Comparison of ENCODE assay signal across 8 mouse cellular contexts in genomic region chr17:70817862-70818451, GRCm38 (mm10). TPM values are rescaled to one million over a fixed set of nuclear protein-coding genes. Genes with fewer than 3 reads are reported as not detected.
DNase-seq lines count a peak whose midpoint lies in the region; ATAC-seq and TF ChIP-seq lines count a peak whose summit lies in the region.

No protein-coding gene starts in this region.

- H3K4me3 ChIP-seq in kidney, embryonic 15.5 days (replicated peaks) = peak overlapping the region; percentile 55
- peak overlapping the region; percentile 62 for H3K4me3 ChIP-seq in bone marrow macrophage, adult 2 months (ENCODE audit: insufficient read depth, low read length)
- peak overlapping the region; percentile 51 to 53 for H3K4me3 ChIP-seq in heart, embryonic 14.5 days (ENCODE audit: control insufficient read depth in 1 of 2, insufficient read depth in 1 of 2, low read depth in 1 of 2, low read length in 2 of 2)
- peak overlapping the region; percentile 48 for H3K4me3 ChIP-seq in limb, embryonic 14.5 days (replicated peaks; ENCODE audit: low read length)
- peak overlapping the region; percentile 43 for H3K4me3 ChIP-seq in neural tube, embryonic 14.5 days (ENCODE audit: low read depth, low read length)

- no peaks in the 10 kb centered on the region for H3K36me3 ChIP-seq in kidney, embryonic 15.5 days
- H3K36me3 ChIP-seq in heart, embryonic 14.5 days (ENCODE audit: control insufficient read depth, insufficient read depth, low read length) = no peaks in the 10 kb centered on the region
- H3K36me3 ChIP-seq in limb, embryonic 14.5 days (ENCODE audit: control insufficient read depth, insufficient read depth, low read length) = no peaks in the 10 kb centered on the region
- H3K36me3 ChIP-seq in neural tube, embryonic 14.5 days (ENCODE audit: control insufficient read depth, insufficient read depth, low read length) = no peaks in the 10 kb centered on the region

- peaks cover 42% of the 10 kb centered on the region for H3K27me3 ChIP-seq in kidney, embryonic 15.5 days
- H3K27me3 ChIP-seq in heart, embryonic 14.5 days (ENCODE audit: control insufficient read depth, insufficient read depth, low read length) = peaks cover 55% of the 10 kb centered on the region
- H3K27me3 ChIP-seq in limb, embryonic 14.5 days (ENCODE audit: control insufficient read depth, insufficient read depth, low read length) = peaks cover 28% of the 10 kb centered on the region
- H3K27me3 ChIP-seq in neural tube, embryonic 14.5 days (ENCODE audit: control insufficient read depth, insufficient read depth, low read length) = 0 out of 2 replicates have a peak, but pooled peaks cover 7% of the 10 kb centered on the region

- peak; percentile 78 for ATAC-seq in kidney, embryonic 15.5 days (replicated peaks; ENCODE audit: low FRiP score)
- ATAC-seq in heart, embryonic 14.5 days (ENCODE audit: insufficient number of reproducible peaks, insufficient read depth, low FRiP score, low read depth) = no peak
- peak; percentile 34; the same call in 1 of the 2 replicates for ATAC-seq in limb, embryonic 14.5 days (ENCODE audit: low FRiP score, low read depth)
- ATAC-seq in neural tube, embryonic 14.5 days (ENCODE audit: low read depth) = peak; percentile 78

- TF ChIP-seq CTCF in bone marrow macrophage, adult 2 months (IDR thresholded peaks at IDR 0.05; ENCODE audit: low read depth, low read length) = no peak

- no peak for TF ChIP-seq POLR2A in bone marrow macrophage, adult 2 months (IDR thresholded peaks at IDR 0.05; ENCODE audit: borderline replicate concordance, low read depth, low read length)
- no peak for TF ChIP-seq POLR2A in limb, embryonic 14.5 days (IDR thresholded peaks at IDR 0.05; ENCODE audit: borderline replicate concordance, extremely low read depth, insufficient read depth, insufficient read length)

- H3K9me3 ChIP-seq in kidney, embryonic 15.5 days (replicated peaks) = no peaks in the 10 kb centered on the region
- no peaks in the 10 kb centered on the region for H3K9me3 ChIP-seq in heart, embryonic 14.5 days (ENCODE audit: control insufficient read depth, low read length)
- no peaks in the 10 kb centered on the region for H3K9me3 ChIP-seq in limb, embryonic 14.5 days (ENCODE audit: control insufficient read depth, low read length)
- H3K9me3 ChIP-seq in neural tube, embryonic 14.5 days (ENCODE audit: control insufficient read depth, low read length) = no peaks in the 10 kb centered on the region

- no peak for DNase-seq in kidney, adult 8-10 months
- DNase-seq in limb, embryonic 14.5 days (ENCODE audit: low spot score) = no peak
- no peak for DNase-seq in right cerebral cortex, postnatal 10 days (ENCODE audit: low spot score in 2 of 2)
- no peak for DNase-seq in spleen, adult 12 weeks (ENCODE audit: low spot score)

- peak overlapping the region; percentile 90 for H3K4me2 ChIP-seq in kidney, embryonic 15.5 days
- H3K4me2 ChIP-seq in heart, embryonic 14.5 days (ENCODE audit: low read length) = peak overlapping the region; percentile 89
- H3K4me2 ChIP-seq in limb, embryonic 14.5 days (replicated peaks; ENCODE audit: low read depth, low read length, severe bottlenecking) = peak overlapping the region; percentile 77
- peak overlapping the region; percentile 86 for H3K4me2 ChIP-seq in neural tube, embryonic 14.5 days (ENCODE audit: low read depth, low read length)

- peak overlapping the region; percentile 40 for H3K9ac ChIP-seq in kidney, embryonic 15.5 days
- peak overlapping the region; percentile 53; the same call in 1 of the 2 replicates for H3K9ac ChIP-seq in heart, embryonic 14.5 days (ENCODE audit: low read length)
- H3K9ac ChIP-seq in limb, embryonic 14.5 days (ENCODE audit: low read depth, low read length, severe bottlenecking) = peak overlapping the region; percentile 40; the same call in 1 of the 2 replicates
- H3K9ac ChIP-seq in neural tube, embryonic 14.5 days (replicated peaks; ENCODE audit: low read depth, low read length) = peak overlapping the region; percentile 47; the same call in 1 of the 2 replicates

- WGBS in kidney, embryonic 15.5 days = 3% methylated on average over 47 of the region's 51 CpGs
- WGBS in heart, embryonic 14.5 days = 5% methylated on average over 48 of the region's 51 CpGs
- WGBS in limb, embryonic 14.5 days = 6% methylated on average over 26 of the region's 51 CpGs
- WGBS in neural tube, embryonic 14.5 days = 2% methylated on average over 48 of the region's 51 CpGs

- no peak overlapping the region for H3K27ac ChIP-seq in kidney, embryonic 15.5 days
- no peak overlapping the region for H3K27ac ChIP-seq in bone marrow macrophage, adult 2 months (ENCODE audit: insufficient read depth, low read depth, low read length)
- H3K27ac ChIP-seq in heart, embryonic 14.5 days (replicated peaks in 1 of 2; ENCODE audit: control insufficient read depth in 1 of 2, insufficient read depth in 1 of 2, low read depth in 2 of 2, low read length in 2 of 2) = no peak overlapping the region
- H3K27ac ChIP-seq in limb, embryonic 14.5 days (replicated peaks; ENCODE audit: low read depth, low read length) = no peak overlapping the region
- H3K27ac ChIP-seq in neural tube, embryonic 14.5 days (ENCODE audit: low read depth, low read length) = no peak overlapping the region

- H3K4me1 ChIP-seq in kidney, embryonic 15.5 days = peaks cover 10% of the 10 kb centered on the region; the same call in 1 of the 2 replicates
- H3K4me1 ChIP-seq in bone marrow macrophage, adult 2 months (ENCODE audit: control insufficient read depth, insufficient read depth, low read length) = peaks cover 2% of the 10 kb centered on the region; the same call in 1 of the 2 replicates
- H3K4me1 ChIP-seq in heart, embryonic 14.5 days (ENCODE audit: control insufficient read depth in 2 of 2, insufficient read depth in 2 of 2, low read length in 2 of 2) = no peaks in the 10 kb centered on the region
- no peaks in the 10 kb centered on the region for H3K4me1 ChIP-seq in limb, embryonic 14.5 days (ENCODE audit: control insufficient read depth, insufficient read depth, low read length)
- peaks cover 5% of the 10 kb centered on the region; the same call in 1 of the 2 replicates for H3K4me1 ChIP-seq in neural tube, embryonic 14.5 days (ENCODE audit: control insufficient read depth, insufficient read depth, low read length)

RNA-seq across cellular contexts. Expression of gene Tgif1, which starts 35.4 kb away (rescaled TPM):
- polyA plus RNA-seq in kidney, embryonic 15.5 days (2015; fragmentation: Nextera tagmentation; extraction: Ambion mirVana) = 87.9 and 89.6 TPM in 2 replicates
- polyA plus RNA-seq in bone marrow macrophage, adult 2 months (2012; ENCODE audit: insufficient read depth, insufficient read length, missing spikeins) = 86.0 and 97.0 TPM in 2 replicates
- polyA plus RNA-seq in heart, embryonic 14.5 days (2014; fragmentation: Nextera tagmentation; extraction: Ambion mirVana) = 17.3 and 17.7 TPM in 2 replicates
- 64.8 and 76.2 TPM in 2 replicates for polyA plus RNA-seq in limb, embryonic 14.5 days (2012; rRNA removed)
- 52.7 and 64.6 TPM in 2 replicates for polyA plus RNA-seq in limb, embryonic 14.5 days (2014; fragmentation: Nextera tagmentation; extraction: Ambion mirVana)
- polyA plus RNA-seq in neural tube, embryonic 14.5 days (2014; fragmentation: Nextera tagmentation; extraction: Ambion mirVana) = 10.9 and 13.2 TPM in 2 replicates
